Mouse (Mus musculus) lung, postnatal 0 days (tissue): ENCODE measurements around the gene Gpc5. TPM values are rescaled to one million over a fixed set of nuclear protein-coding genes. Genes with fewer than 3 reads are reported as not detected.

ENCODE experiments used
- ATAC-seq: fragments of 200-750 bp; cut with Nextera tagmentation; 2 replicates; pipeline ENCODE4 v1.8.0; 2017; ENCODE audit warnings: moderate library complexity
- DNase-seq: peaks from one replicate; pipeline ENCODE4 v3.0.0-alpha.2; 2016; ENCODE audit warnings: low spot score
- H3K27ac ChIP-seq: fragments of 300-500 bp; sonication (generic); 2 replicates; pipeline ENCODE4 v1.5.1; 2014; ENCODE audit warnings: antibody characterized with exemption, mild to moderate bottlenecking, low read length, mixed read lengths
- H3K27me3 ChIP-seq: fragments of 300-500 bp; sonication (generic); replicated peaks from 2 replicates; pipeline ENCODE4 v1.6.1; 2014; ENCODE audit warnings: low read length, mixed read lengths; ENCODE audit not compliant: insufficient read depth
- H3K36me3 ChIP-seq: fragments of 300-500 bp; sonication (generic); 2 replicates; pipeline ENCODE4 v1.6.1; 2014; ENCODE audit warnings: low read length, mixed read lengths; ENCODE audit not compliant: insufficient read depth
- H3K4me1 ChIP-seq: fragments of 300-500 bp; sonication (generic); 2 replicates; pipeline ENCODE4 v1.6.1; 2014; ENCODE audit warnings: antibody characterized with exemption, low read depth, low read length, mixed read lengths; ENCODE audit not compliant: insufficient read depth
- H3K4me2 ChIP-seq: fragments of 300-500 bp; sonication (generic); replicated peaks from 2 replicates; pipeline ENCODE4 v1.6.1; 2014; ENCODE audit warnings: low read depth, mild to moderate bottlenecking, low read length, moderate library complexity, mixed read lengths
- H3K4me3 ChIP-seq: fragments of 300-500 bp; sonication (generic); 2 replicates; pipeline ENCODE4 v1.5.1; 2014; ENCODE audit warnings: low read depth, low read length
- H3K9ac ChIP-seq: fragments of 300-500 bp; sonication (generic); replicated peaks from 2 replicates; pipeline ENCODE4 v1.6.1; 2014; ENCODE audit warnings: low read depth, mild to moderate bottlenecking
- H3K9me3 ChIP-seq: fragments of 300-500 bp; sonication (generic); 2 replicates; pipeline ENCODE4 v1.6.1; 2016; ENCODE audit warnings: low read length, mixed read lengths
- CTCF ChIP-seq: IDR thresholded peaks from 2 replicates; pipeline ENCODE4 v1.5.1; 2016; ENCODE audit warnings: antibody characterized with exemption, mild to moderate bottlenecking
- EP300 ChIP-seq: IDR thresholded peaks from 2 replicates; pipeline ENCODE4 v1.6.1; 2016; ENCODE audit warnings: antibody characterized with exemption, mild to moderate bottlenecking, control low read depth
- WGBS: fragments of 180-500 bp; shearing (Covaris S2); extraction: QIAGEN DNeasy Blood & Tissue Kit; methylation state at CpG from one replicate; pipeline ENCODE4 v1.1.7; 2014; 5-methylcytosine and 5-hydroxymethylcytosine counted together
- polyA plus RNA-seq: library from polyadenylated mRNA; unstranded; fragments of >200 nt; fragmentation: Nextera tagmentation; extraction: Ambion mirVana; gene quantifications from 2 replicates; pipeline ENCODE4 v1.2.1, GENCODE M21; 2015

Gene Gpc5
- polyA plus RNA-seq, 1 experiment from 2014 or later = 0.16 TPM

GRCm38 (mm10) chr14:115092952-115093351, 937 bp downstream of the Gpc5 start:
- Histone ChIP-seq H3K4me3 (no peak overlapping the region), H3K27ac (no peak overlapping the region), H3K4me1 (no peaks in the 10 kb centered on the region), H3K4me2 (no peak overlapping the region), H3K9me3 (no peaks in the 10 kb centered on the region), H3K36me3 (no peaks in the 10 kb centered on the region), H3K9ac (no peak overlapping the region), H3K27me3 (peaks cover 18% of the 10 kb centered on the region; the same call in 1 of the 2 replicates)
- TF ChIP-seq CTCF (no peak), EP300 (no peak)
- ATAC-seq (no peak), DNase-seq (no peak)
- 23% methylated on average over 6 of the region's 6 CpGs for WGBS

GRCm38 (mm10) chr14:115100617-115101299, 8.7 kb downstream of the Gpc5 start:
- no peak overlapping the region for H3K4me2 ChIP-seq
- H3K36me3 ChIP-seq = no peaks in the 10 kb centered on the region
- no peak overlapping the region for H3K4me3 ChIP-seq
- H3K9me3 ChIP-seq = no peaks in the 10 kb centered on the region
- no peak for ATAC-seq
- H3K4me1 ChIP-seq = no peaks in the 10 kb centered on the region
- 78% methylated on average over 9 of the region's 9 CpGs for WGBS
- H3K9ac ChIP-seq = no peak overlapping the region
- no peak overlapping the region for H3K27ac ChIP-seq
- no peak for TF ChIP-seq EP300
- no peak for TF ChIP-seq CTCF
- DNase-seq = no peak
- H3K27me3 ChIP-seq = no peaks in the 10 kb centered on the region

- Histone ChIP-seq H3K4me2 (no peak overlapping the region), H3K9ac (no peak overlapping the region), H3K4me1 (no peaks in the 10 kb centered on the region), H3K36me3 (no peaks in the 10 kb centered on the region), H3K27ac (no peak overlapping the region), H3K9me3 (no peaks in the 10 kb centered on the region), H3K27me3 (no peaks in the 10 kb centered on the region), H3K4me3 (no peak overlapping the region)
- TF ChIP-seq CTCF (no peak), EP300 (no peak)
- DNase-seq (no peak), ATAC-seq (no peak)
Measured at GRCm38 (mm10) chr14:115106326-115106725, 14.3 kb downstream of the Gpc5 start.

- TF ChIP-seq EP300 = no peak
- no peak for TF ChIP-seq CTCF
- no peak for ATAC-seq
- H3K36me3 ChIP-seq = no peaks in the 10 kb centered on the region
Measured at GRCm38 (mm10) chr14:115107467-115107866, 15.5 kb downstream of the Gpc5 start.

GRCm38 (mm10) chr14:115118626-115119025, 26.6 kb downstream of the Gpc5 start:
- 65% methylated on average over 9 of the region's 9 CpGs for WGBS
- TF ChIP-seq CTCF (no peak), EP300 (no peak)

More at GRCm38 (mm10) chr14:115107467-115107866, 15.5 kb downstream of the Gpc5 start:
- no peaks in the 10 kb centered on the region for H3K9me3 ChIP-seq
- H3K27ac ChIP-seq = no peak overlapping the region
- H3K27me3 ChIP-seq = no peaks in the 10 kb centered on the region
- DNase-seq = no peak
- H3K9ac ChIP-seq = no peak overlapping the region
- no peak overlapping the region for H3K4me3 ChIP-seq
- 39% methylated on average over 2 of the region's 2 CpGs for WGBS
- no peaks in the 10 kb centered on the region for H3K4me1 ChIP-seq
- no peak overlapping the region for H3K4me2 ChIP-seq

GRCm38 (mm10) chr14:115148821-115149220, 56.8 kb downstream of the Gpc5 start:
- TF ChIP-seq CTCF (no peak), EP300 (no peak)
- Histone ChIP-seq H3K9ac (no peak overlapping the region), H3K4me2 (no peak overlapping the region), H3K36me3 (no peaks in the 10 kb centered on the region), H3K4me1 (no peaks in the 10 kb centered on the region), H3K4me3 (no peak overlapping the region), H3K27ac (no peak overlapping the region), H3K27me3 (no peaks in the 10 kb centered on the region), H3K9me3 (no peaks in the 10 kb centered on the region)
- ATAC-seq (no peak), DNase-seq (no peak)
- WGBS = 80% methylated on average over 3 of the region's 3 CpGs

More at GRCm38 (mm10) chr14:115118626-115119025, 26.6 kb downstream of the Gpc5 start:
- Histone ChIP-seq H3K9ac (no peak overlapping the region), H3K27me3 (no peaks in the 10 kb centered on the region), H3K36me3 (no peaks in the 10 kb centered on the region), H3K4me1 (no peaks in the 10 kb centered on the region), H3K27ac (no peak overlapping the region), H3K4me2 (no peak overlapping the region), H3K4me3 (no peak overlapping the region), H3K9me3 (no peaks in the 10 kb centered on the region)
- no peak for ATAC-seq
- no peak for DNase-seq
